Mouse (Mus musculus): ENCODE data around the gene Fbxl14. TPM values are rescaled to one million over a fixed set of nuclear protein-coding genes. Genes with fewer than 3 reads are reported as not detected.
"Not testable (repeated sequence)": the region's sequence is repeated elsewhere in the genome, so short reads cannot be mapped to it uniquely, and the experiment has no call there.

The Fbxl14 gene
- total RNA-seq (2021): 10 to 100 TPM; 20.6 to 21.6 TPM

DNA sequence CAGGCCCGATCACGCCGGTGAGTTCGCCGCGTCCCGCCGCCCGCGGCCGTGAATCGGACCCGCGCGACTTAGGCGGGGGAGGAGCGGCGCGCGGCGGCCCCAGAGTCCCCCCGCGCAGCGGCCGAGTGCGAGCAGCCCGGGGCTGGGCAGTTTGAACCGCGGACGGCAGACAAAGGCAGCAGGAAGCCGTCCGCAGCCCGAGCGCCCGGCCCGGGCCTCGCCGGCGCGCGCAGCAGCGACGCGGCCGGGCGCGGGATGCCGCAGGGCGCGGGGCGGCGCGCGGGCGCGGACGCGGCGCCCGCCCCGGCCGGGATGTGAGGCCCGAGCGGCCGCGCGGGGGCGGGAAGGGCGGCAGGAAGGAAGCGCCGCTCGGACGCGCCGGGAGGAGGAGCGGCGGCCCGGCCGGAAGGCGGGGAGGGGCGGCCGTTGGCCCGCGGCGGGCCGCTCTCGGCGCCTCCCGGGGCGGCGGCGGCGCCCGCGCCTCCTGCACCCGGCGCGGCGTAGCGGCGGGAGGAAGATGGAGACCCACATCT, at the start of gene Fbxl14:
Fbxl14 (plus strand) TSS at position 326 of the 533 bp plus-strand sequence.
- intact Hi-C loops (cut with DNase I): no loop called here
- DNase-seq (ENCODE audit: extremely low spot score in 1 of 2, low spot score in 2 of 2): peak in 1 of 2 experiments; percentile 79

DNA sequence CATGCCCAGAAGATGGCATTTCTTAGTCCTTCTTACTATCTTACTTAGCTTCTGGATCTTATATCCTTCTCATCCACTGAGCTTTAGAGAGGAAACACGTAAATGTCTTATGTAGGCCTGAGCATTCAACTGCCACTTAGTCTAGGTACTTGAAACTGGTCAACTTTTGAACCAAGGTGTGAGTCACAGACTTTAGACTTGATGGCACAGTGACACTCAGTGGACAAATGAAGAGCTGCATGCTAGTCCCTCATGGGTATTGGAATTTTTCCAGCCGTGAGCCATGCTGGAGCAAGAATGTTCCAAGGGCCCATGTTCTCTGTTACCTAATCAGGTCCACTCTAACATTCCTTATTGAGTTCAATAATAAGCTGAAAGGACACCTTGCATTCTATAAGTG, 49.0 kb upstream of the Fbxl14 start:
- intact Hi-C loops (cut with DNase I): no loop called here
- peak; percentile 39 to 52 for DNase-seq (ENCODE audit: extremely low spot score in 1 of 2, low spot score in 2 of 2)

DNA sequence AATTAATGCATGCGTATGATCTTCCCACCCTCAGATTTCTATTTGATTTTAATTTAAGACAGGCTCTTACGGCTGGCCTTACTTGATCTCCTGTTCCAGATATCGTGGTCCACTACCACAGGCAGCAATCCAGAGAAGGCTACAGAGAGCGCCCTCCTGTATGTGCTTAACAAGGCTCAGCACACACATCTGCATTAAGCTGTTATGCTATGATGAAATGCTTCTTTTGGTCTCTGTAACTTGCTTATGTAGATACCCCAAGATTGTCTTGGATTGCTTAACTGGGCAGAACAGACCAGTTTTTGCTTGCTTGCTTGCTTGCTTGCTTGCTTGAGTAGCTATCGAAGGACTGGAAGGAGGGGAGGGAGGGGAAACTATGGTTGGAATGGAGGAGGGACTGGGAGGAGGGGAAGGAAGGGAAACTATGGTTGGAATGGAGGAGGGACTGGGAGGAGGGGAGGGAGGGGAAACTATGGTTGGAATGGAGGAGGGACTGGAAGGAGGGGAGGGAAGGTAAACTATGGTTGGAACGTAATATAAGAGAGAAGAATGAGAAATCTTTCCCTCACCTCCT, 47.6 kb upstream of the Fbxl14 start:
- intact Hi-C loops (cut with DNase I): no loop called here
- DNase-seq (ENCODE audit: extremely low spot score in 1 of 2, low spot score in 2 of 2): no peak

DNA sequence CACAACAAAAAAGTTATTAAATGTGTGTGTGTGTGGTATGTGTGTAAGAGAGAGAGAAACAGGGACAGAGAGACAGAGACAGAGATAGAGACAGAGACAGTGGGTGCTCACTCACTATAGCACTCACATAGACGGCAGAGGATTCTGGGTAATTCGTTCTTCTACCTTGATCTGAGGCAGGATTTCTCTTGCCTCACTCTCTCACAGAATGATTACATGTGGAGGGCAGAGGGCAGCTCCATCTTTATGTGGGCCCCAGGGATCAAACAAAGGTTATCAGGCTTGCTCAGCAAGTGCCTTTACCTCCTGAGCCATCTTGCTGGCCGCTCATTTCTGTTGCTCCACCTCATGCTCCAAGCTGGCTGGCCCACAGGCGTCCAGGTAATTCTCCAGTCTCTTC, 45.1 kb upstream of the Fbxl14 start:
- intact Hi-C loops (cut with DNase I): no loop called here
- DNase-seq (ENCODE audit: extremely low spot score in 1 of 2, low spot score in 2 of 2): no peak

GRCm38 (mm10) chr6:119437894-119438761, 41.3 kb upstream of the Fbxl14 start:
- intact Hi-C loops (cut with DNase I): no loop called here
- no peak for DNase-seq (ENCODE audit: extremely low spot score in 1 of 2, low spot score in 2 of 2)

DNA sequence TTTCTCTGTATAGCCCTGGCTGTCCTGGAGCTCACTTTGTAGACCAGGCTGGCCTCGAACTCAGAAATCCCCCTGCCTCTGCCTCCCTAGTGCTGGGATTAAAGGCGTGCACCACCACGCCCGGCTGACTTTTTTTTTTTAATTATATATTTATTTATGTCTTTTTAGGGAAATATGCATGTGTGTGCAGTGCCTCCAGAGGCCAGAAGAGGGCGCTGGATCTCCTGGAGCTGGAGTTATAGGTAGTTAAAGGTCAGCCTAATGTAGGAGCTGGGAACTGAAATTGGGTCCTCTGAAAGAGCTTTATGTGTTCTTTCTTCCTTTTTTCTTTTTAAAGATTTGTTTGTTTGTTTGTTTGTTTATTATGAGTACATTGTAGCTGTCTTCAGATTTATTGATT, 36.7 kb upstream of the Fbxl14 start:
- DNase-seq (ENCODE audit: extremely low spot score in 1 of 2, low spot score in 2 of 2): not testable (repeated sequence)
- intact Hi-C loops (cut with DNase I): loop anchor here (5.0 kb wide), 1 partner anchor 220 kb away; no protein-coding TSS in a partner anchor

- intact Hi-C loops (cut with DNase I): loop anchor here (5.0 kb wide), 1 partner anchor 222 kb away; no protein-coding TSS in a partner anchor
Measured at GRCm38 (mm10) chr6:119443742-119444645, 35.5 kb upstream of the Fbxl14 start.

DNA sequence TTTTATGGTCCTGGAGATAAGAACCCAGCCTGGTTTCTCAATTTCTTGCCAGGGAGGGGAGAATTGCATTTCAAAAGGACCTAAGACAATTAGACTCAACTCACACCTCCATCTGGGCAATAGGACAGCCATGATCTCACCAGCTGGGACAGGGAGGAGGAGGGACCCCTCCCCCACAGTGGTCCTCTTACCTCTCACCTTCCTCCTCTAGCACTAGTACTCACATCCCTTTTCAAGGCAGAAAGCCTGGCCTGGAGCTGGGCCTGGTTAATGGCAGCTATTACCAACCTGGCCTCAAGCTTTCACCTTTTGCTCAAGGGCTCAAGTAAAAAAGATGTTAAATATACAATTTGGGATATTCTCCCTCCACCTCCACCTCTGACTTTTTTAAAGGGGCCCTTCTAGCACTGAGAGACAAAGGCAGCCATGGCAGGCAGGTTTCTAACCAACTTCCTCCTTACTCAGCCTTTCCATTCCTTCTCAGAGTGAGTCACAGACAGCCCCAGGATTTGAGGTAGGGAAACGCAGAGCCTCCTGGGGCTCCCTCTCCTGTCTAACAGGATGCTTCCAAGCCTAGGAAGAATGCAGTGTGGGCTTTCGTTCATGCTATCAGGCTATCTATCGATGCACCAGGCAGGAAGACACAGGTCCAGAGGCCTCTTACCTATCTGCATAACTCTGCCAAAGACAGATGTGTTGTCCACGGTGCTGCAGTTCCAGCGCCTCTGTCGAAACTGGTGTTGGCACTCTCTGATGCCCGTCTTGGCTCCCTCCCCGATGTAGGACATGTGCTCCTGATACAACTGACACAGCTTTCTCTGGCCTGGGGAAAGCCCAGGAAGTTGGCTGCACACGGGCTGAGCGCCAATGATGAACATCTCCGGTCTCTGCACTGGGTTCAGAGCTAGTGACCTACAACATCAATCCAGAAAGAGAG, 33.5 kb upstream of the Fbxl14 start:
- intact Hi-C loops (cut with DNase I): no loop called here
- no peak for DNase-seq (ENCODE audit: extremely low spot score in 1 of 2, low spot score in 2 of 2)

More at GRCm38 (mm10) chr6:119443742-119444645, 35.5 kb upstream of the Fbxl14 start:
- DNase-seq (ENCODE audit: extremely low spot score in 1 of 2, low spot score in 2 of 2): peak; percentile 54 to 84

- intact Hi-C loops (cut with DNase I): no loop called here
- no peak for DNase-seq (ENCODE audit: extremely low spot score in 1 of 2, low spot score in 2 of 2)
Measured at GRCm38 (mm10) chr6:119448321-119449059, 31.0 kb upstream of the Fbxl14 start.

- peak in 1 of 2 experiments; percentile 77 for DNase-seq (ENCODE audit: extremely low spot score in 1 of 2, low spot score in 2 of 2)
- intact Hi-C loops (cut with DNase I): no loop called here
Measured at GRCm38 (mm10) chr6:119449060-119449499, 30.4 kb upstream of the Fbxl14 start.

- no peak for DNase-seq (ENCODE audit: extremely low spot score in 1 of 2, low spot score in 2 of 2)
- intact Hi-C loops (cut with DNase I): no loop called here
Measured at GRCm38 (mm10) chr6:119450965-119451943, 28.2 kb upstream of the Fbxl14 start.

DNA sequence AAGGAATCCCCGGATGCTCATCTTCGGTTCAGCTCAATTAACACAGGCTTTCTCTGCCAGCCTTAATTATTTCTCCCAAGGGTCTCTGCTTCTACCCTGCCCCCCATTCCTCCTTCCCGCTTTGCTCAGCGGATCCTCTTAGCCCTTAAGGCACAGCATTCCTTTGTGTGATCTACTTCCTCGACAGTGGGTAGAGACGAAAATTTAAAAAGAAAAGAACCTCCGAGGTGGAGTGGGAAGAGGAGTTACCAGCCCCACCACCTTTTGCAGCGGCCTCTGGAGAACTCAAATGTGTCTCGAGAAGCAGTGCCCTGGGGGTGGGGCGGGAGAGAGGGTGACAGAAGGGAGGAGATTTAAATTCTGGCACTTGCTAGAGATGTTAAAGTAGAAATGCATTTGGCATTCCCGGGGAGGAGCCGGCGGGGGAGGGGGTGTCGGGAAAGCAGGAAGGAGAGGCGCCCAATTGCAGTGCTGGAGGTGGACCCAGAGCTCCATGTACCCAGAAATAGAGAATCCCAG, 27.4 kb upstream of the Fbxl14 start:
- intact Hi-C loops (cut with DNase I): no loop called here
- peak; percentile 77 to 90 for DNase-seq (ENCODE audit: extremely low spot score in 1 of 2, low spot score in 2 of 2)

GRCm38 (mm10) chr6:119458166-119458565, 21.3 kb upstream of the Fbxl14 start:
- DNase-seq (ENCODE audit: extremely low spot score in 1 of 2, low spot score in 2 of 2): peak in 1 of 2 experiments; percentile 14
- intact Hi-C loops (cut with DNase I): no loop called here

- intact Hi-C loops (cut with DNase I): no loop called here
- peak in 1 of 2 experiments; percentile 12 for DNase-seq (ENCODE audit: extremely low spot score in 1 of 2, low spot score in 2 of 2)
Measured at GRCm38 (mm10) chr6:119459041-119459440, 20.4 kb upstream of the Fbxl14 start.

DNA sequence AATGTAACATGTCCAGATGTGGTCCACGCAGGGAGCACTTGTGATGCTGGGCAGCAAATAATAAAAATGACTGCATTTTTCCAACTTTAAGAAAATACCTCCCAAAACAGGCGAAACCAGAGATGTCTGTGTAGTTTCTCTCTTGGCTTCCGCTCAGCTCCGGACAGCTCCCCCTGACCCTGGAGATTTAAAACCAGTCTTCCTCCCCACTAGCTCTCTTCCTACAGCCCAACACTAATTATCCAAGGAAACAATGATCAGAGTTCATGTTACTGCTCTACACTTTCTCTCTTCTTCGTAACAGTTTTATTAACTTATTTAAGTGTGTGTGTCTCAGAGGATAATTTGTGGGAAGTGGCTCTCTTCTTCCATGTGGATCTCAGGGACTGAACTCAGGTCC, 19.1 kb upstream of the Fbxl14 start:
- DNase-seq (ENCODE audit: extremely low spot score in 1 of 2, low spot score in 2 of 2): no peak
- intact Hi-C loops (cut with DNase I): no loop called here

DNA sequence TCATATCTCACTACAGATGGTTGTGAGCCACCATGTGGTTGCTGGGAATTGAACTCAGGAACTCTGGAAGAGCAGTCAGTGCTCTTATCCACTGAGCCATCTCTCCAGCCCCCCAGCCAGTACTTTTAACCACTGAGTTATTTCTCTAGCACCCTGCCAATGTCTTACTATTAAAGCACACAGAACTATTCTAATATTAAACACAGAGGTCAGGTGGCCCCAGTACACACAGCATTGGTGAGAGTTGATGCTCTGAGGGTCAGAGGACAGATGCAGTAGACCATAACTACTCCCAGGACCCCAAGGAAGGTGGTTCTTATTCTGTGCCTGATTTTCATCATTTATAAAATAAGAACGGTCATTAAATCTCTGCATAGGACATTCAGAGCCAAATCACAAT, 13.3 kb upstream of the Fbxl14 start:
- intact Hi-C loops (cut with DNase I): no loop called here
- DNase-seq (ENCODE audit: extremely low spot score in 1 of 2, low spot score in 2 of 2): no peak

Data from left cerebral cortex, postnatal 10 days (tissue).